Mouse (Mus musculus) lung, adult 2 months (tissue): ENCODE results near the gene Fam131a. TPM values are rescaled to one million over a fixed set of nuclear protein-coding genes. Genes with fewer than 3 reads are reported as not detected.

ENCODE experiments used
- DNase-seq: peaks from one replicate; pipeline ENCODE4 v3.0.0; 2022
- H3K4me1 ChIP-seq: fragments of 200-500 bp; 2 replicates; pipeline ENCODE4 v1.6.1; 2011; ENCODE audit warnings: low read length; ENCODE audit not compliant: control insufficient read depth, insufficient read depth
- H3K4me3 ChIP-seq: fragments of 200-500 bp; replicated peaks from 2 replicates; pipeline ENCODE3; 2011; ENCODE audit warnings: low read depth, mild to moderate bottlenecking, control low read depth, low read length; ENCODE audit errors: extremely low read depth
- CTCF ChIP-seq: fragments of 200-500 bp; IDR thresholded peaks from 2 replicates; pipeline ENCODE4 v1.5.1; 2011; ENCODE audit warnings: mild to moderate bottlenecking, low read length, control low read depth; ENCODE audit not compliant: insufficient read depth
- POLR2A ChIP-seq: fragments of 200-500 bp; IDR thresholded peaks from 2 replicates; pipeline ENCODE4 v1.6.1; 2011; ENCODE audit warnings: low read depth, mild to moderate bottlenecking, control low read depth, low read length, borderline replicate concordance; ENCODE audit errors: extremely low read depth
- WGBS: fragments of 180-500 bp; shearing (Covaris S2); methylation state at CpG from one replicate; pipeline ENCODE4 v1.1.7; 2018; 5-methylcytosine and 5-hydroxymethylcytosine counted together
- polyA plus RNA-seq: library from polyadenylated mRNA; depleted of rRNA; stranded (reverse); fragments of >200 nt; gene quantifications from 2 replicates; pipeline ENCODE4 v1.2.3, GENCODE M21; 2012

Gene Fam131a
- polyA plus RNA-seq, 1 experiment: 17.3 TPM

DNA sequence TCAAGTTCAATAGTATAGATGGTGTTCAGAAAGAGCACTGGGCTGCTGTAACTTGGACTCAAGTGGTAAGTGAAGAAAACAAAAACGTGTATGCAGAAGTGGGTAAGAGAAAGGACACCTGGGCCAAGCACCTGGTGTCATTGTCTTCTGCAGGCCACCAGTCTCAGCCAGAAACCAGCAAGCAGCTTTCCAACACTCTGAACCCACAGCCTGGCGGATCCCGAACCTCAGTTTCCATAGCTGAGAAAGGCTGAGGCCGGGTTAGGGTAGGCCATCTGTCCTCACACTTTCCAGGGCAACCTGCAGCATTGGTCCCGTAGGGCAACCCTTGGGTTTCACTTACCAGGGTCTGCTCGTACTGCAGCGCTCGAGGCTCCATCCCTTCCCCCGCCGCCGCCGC is 22.5 kb downstream of the Fam131a start:
- Histone ChIP-seq H3K4me1 (no peaks in the 10 kb centered on the region), H3K4me3 (peak overlapping the region; percentile 64)
- TF ChIP-seq POLR2A (no peak), CTCF (no peak)
- DNase-seq: no peak
- WGBS: 6% methylated on average over 12 of the region's 12 CpGs

GRCm38 (mm10) chr16:20715976-20716840 is 23.2 kb downstream of the Fam131a start:
- 0 out of 2 replicates have a peak, but pooled peaks have one; percentile 12 for TF ChIP-seq POLR2A
- TF ChIP-seq CTCF: no peak
- under 1% methylated on average over 64 of the region's 68 CpGs for WGBS
- Histone ChIP-seq H3K4me3 (peak overlapping the region; percentile 84), H3K4me1 (no peaks in the 10 kb centered on the region)
- peak; percentile 83 for DNase-seq

- 1% methylated on average over 8 of the region's 8 CpGs for WGBS
- peak overlapping the region; percentile 84 for H3K4me3 ChIP-seq
- H3K4me1 ChIP-seq: no peaks in the 10 kb centered on the region
- TF ChIP-seq CTCF (no peak), POLR2A (peak; percentile 30; the same call in 1 of the 2 replicates)
- peak; percentile 42 for DNase-seq
These were observed 23.8 kb downstream of the Fam131a start for GRCm38 (mm10) chr16:20716841-20717180.

GRCm38 (mm10) chr16:20717181-20717977 is 24.3 kb downstream of the Fam131a start, which contains the start of the genes Polr2h and Clcn2:
Polr2h (plus strand) TSS chr16:20717665.
Clcn2 (minus strand) TSS chr16:20717746.
- peak; percentile 46 for TF ChIP-seq CTCF
- peak; percentile 69; the same call in 1 of the 2 replicates for TF ChIP-seq POLR2A
- Histone ChIP-seq H3K4me3 (peak within 1 kb of the TSS; percentile 84), H3K4me1 (no peaks in the 10 kb centered on the region)
- WGBS: under 1% methylated on average over 62 of the region's 62 CpGs
- DNase-seq: peak; percentile 94

GRCm38 (mm10) chr16:20717978-20718670 is 25.1 kb downstream of the Fam131a start:
- DNase-seq: no peak
- Histone ChIP-seq H3K4me3 (peak overlapping the region; percentile 84), H3K4me1 (no peaks in the 10 kb centered on the region)
- TF ChIP-seq CTCF (no peak), POLR2A (no peak)
- WGBS: under 1% methylated on average over 18 of the region's 18 CpGs

- Histone ChIP-seq H3K4me3 (no peak overlapping the region), H3K4me1 (no peaks in the 10 kb centered on the region)
- TF ChIP-seq CTCF (no peak), POLR2A (no peak)
- WGBS: 80% methylated on average over 10 of the region's 10 CpGs
- DNase-seq: no peak
These were observed 28.8 kb downstream of the Fam131a start for GRCm38 (mm10) chr16:20721808-20722207.

DNA sequence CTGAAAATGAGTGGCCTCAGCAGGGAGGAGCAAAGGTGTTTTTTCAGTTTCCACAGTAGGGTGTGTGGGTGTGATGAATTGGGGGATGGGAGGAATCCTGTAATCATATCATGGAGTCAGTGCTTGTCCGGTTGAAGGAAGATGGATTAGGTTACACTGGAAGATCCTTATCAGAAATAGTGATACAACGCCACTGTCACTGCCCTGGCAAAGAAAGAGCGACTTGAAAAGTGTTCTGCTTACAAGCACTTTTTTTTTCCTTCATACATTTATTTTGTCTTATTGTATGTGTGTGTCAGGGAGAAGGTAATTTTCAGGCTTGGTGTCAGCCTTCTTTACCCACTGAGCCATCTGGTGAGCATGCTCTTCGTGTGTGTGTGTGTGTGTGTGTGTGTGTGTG is 29.7 kb downstream of the Fam131a start:
- no peak for DNase-seq
- TF ChIP-seq CTCF (no peak), POLR2A (no peak)
- 56% methylated on average over 4 of the region's 4 CpGs for WGBS
- H3K4me1 ChIP-seq: no peaks in the 10 kb centered on the region
- H3K4me3 ChIP-seq: no peak overlapping the region

GRCm38 (mm10) chr16:20723247-20723646 is 30.2 kb downstream of the Fam131a start:
- no peak for DNase-seq
- H3K4me1 ChIP-seq: no peaks in the 10 kb centered on the region
- 61% methylated on average over 4 of the region's 4 CpGs for WGBS
- TF ChIP-seq POLR2A (no peak), CTCF (no peak)
- no peak overlapping the region for H3K4me3 ChIP-seq

GRCm38 (mm10) chr16:20724338-20724748 is 31.3 kb downstream of the Fam131a start:
- peak; percentile 78 for TF ChIP-seq CTCF
- TF ChIP-seq POLR2A: no peak
- DNase-seq: peak; percentile 47
- no peaks in the 10 kb centered on the region for H3K4me1 ChIP-seq
- no peak overlapping the region for H3K4me3 ChIP-seq
- 30% methylated on average over 5 of the region's 5 CpGs for WGBS

GRCm38 (mm10) chr16:20725321-20725720 is 32.3 kb downstream of the Fam131a start:
- DNase-seq: no peak
- 90% methylated on average over 7 of the region's 7 CpGs for WGBS

More at GRCm38 (mm10) chr16:20725321-20725720, 32.3 kb downstream of the Fam131a start:
- Histone ChIP-seq H3K4me3 (no peak overlapping the region), H3K4me1 (no peaks in the 10 kb centered on the region)
- TF ChIP-seq CTCF: no peak
